25 mouse cellular contexts compared by ENCODE assay signal in the genomic region with DNA sequence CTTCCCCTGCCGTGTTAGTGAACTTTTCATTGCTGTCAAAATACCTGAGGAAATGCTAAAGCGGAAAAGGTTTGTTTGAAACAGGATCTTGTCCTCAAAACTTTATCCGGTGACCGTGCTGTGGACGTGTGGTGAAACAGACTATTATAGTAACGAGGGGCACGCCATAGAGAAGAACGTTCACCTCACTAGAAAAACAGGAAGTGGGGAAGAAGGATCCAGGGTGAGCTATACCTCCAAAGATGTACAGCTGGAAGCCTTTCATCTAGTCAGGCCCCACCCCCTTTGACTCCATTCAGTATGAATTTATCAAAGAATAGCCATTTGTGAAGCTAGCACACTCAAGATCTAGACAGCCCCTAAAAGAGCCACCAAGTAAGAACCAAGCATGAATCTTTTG.
DNase-seq lines count a peak whose midpoint lies in the region; ATAC-seq and TF ChIP-seq lines count a peak whose summit lies in the region.
"Had no signal": no experiment of that assay in that cellular context is flagged by ENCODE, and none has a peak within 500 bp of the region (broad histone marks: within the 10 kb centered on the region; RNA-seq: fewer than 3 reads in every experiment).

No protein-coding gene starts in this region.

- intact Hi-C loops in heart, postnatal 25 days (cut with DNase I): no loop called here

- H3K4me3 ChIP-seq in liver, postnatal 0 days (ENCODE audit: low read depth, low read length): no peak overlapping the region
- H3K4me3 ChIP-seq in neural tube, embryonic 15.5 days (replicated peaks): no peak overlapping the region
- H3K4me3 ChIP-seq: embryonic facial prominence, embryonic 15.5 days; heart, embryonic 12.5 days; hindbrain, embryonic 12.5 days; midbrain, embryonic 10.5 days; stomach, embryonic 15.5 days had no signal

- H3K27me3 ChIP-seq in liver, postnatal 0 days (ENCODE audit: insufficient read depth, low read length): no peaks in the 10 kb centered on the region
- no peaks in the 10 kb centered on the region for H3K27me3 ChIP-seq in neural tube, embryonic 15.5 days (replicated peaks)
- H3K27me3 ChIP-seq: embryonic facial prominence, embryonic 15.5 days; heart, embryonic 12.5 days; hindbrain, embryonic 12.5 days; stomach, embryonic 15.5 days had no signal

- no peak for TF ChIP-seq EP300 in liver, postnatal 0 days (IDR thresholded peaks at IDR 0.05; ENCODE audit: low read depth)

- H3K36me3 ChIP-seq in liver, postnatal 0 days (replicated peaks; ENCODE audit: insufficient read depth, low read length): no peaks in the 10 kb centered on the region
- no peaks in the 10 kb centered on the region for H3K36me3 ChIP-seq in neural tube, embryonic 15.5 days
- H3K36me3 ChIP-seq: embryonic facial prominence, embryonic 15.5 days; heart, embryonic 12.5 days; hindbrain, embryonic 12.5 days; midbrain, embryonic 10.5 days; stomach, embryonic 15.5 days had no signal

- no peak overlapping the region for H3K4me2 ChIP-seq in liver, postnatal 0 days (ENCODE audit: low read depth, low read length)
- H3K4me2 ChIP-seq in neural tube, embryonic 15.5 days: no peak overlapping the region
- H3K4me2 ChIP-seq: embryonic facial prominence, embryonic 15.5 days; heart, embryonic 12.5 days; hindbrain, embryonic 12.5 days; stomach, embryonic 15.5 days had no signal

- 48% methylated on average over 8 of the region's 8 CpGs for WGBS in liver, postnatal 0 days (ENCODE audit: insufficient replicate concordance)
- WGBS in neural tube, embryonic 15.5 days: 88% methylated on average over 8 of the region's 8 CpGs

- no peak overlapping the region for H3K27ac ChIP-seq in liver, postnatal 0 days (ENCODE audit: low read depth)
- H3K27ac ChIP-seq in neural tube, embryonic 15.5 days (replicated peaks): no peak overlapping the region
- H3K27ac ChIP-seq: embryonic facial prominence, embryonic 15.5 days; hindbrain, embryonic 12.5 days; macrophage; midbrain, embryonic 10.5 days; stomach, embryonic 15.5 days had no signal

- no peaks in the 10 kb centered on the region for H3K9me3 ChIP-seq in liver, postnatal 0 days (ENCODE audit: low read length)
- no peaks in the 10 kb centered on the region for H3K9me3 ChIP-seq in neural tube, embryonic 15.5 days (replicated peaks)
- H3K9me3 ChIP-seq: embryonic facial prominence, embryonic 15.5 days; heart, embryonic 12.5 days; hindbrain, embryonic 12.5 days; midbrain, embryonic 10.5 days; stomach, embryonic 15.5 days had no signal

- DNase-seq in spleen, postnatal 36 days (ENCODE audit: low spot score in 2 of 2): peak; percentile 11 to 12
- no peak for DNase-seq in spleen, postnatal 4 days (ENCODE audit: low spot score in 2 of 2)
- peak; percentile 58 to 67 for DNase-seq in thymus, postnatal 10 days (ENCODE audit: low spot score in 2 of 2)
- no peak for DNase-seq in liver, postnatal 0 days
- no peak for DNase-seq in heart, postnatal 25 days (ENCODE audit: low spot score)
- DNase-seq in gastrocnemius, adult 8-10 months (ENCODE audit: low spot score in 2 of 2): no peak
- DNase-seq: adrenal gland, postnatal 25 days; cerebellum, adult 9-10 months; gastrocnemius, postnatal 14 days; heart, adult 18-20 months; heart, postnatal 10 days; kidney, adult 2 months; kidney, postnatal 10 days; right cerebral cortex, postnatal 14 days; spleen, adult 18-20 months had no signal

- ATAC-seq in megakaryocyte progenitor cell, adult 5-6 weeks (replicated peaks; ENCODE audit: poor library complexity): 0 out of 2 replicates have a peak, but pooled peaks have one; percentile 52
- ATAC-seq in liver, postnatal 0 days: no peak
- ATAC-seq in neural tube, embryonic 15.5 days (ENCODE audit: low FRiP score): no peak
- ATAC-seq: forebrain, embryonic 16.5 days; lung, postnatal 0 days had no signal

- TF ChIP-seq CTCF in liver, postnatal 0 days (IDR thresholded peaks at IDR 0.05; ENCODE audit: low read depth): no peak

- H3K4me1 ChIP-seq in liver, postnatal 0 days (ENCODE audit: insufficient read depth): peaks cover 6% of the 10 kb centered on the region; the same call in 1 of the 2 replicates
- peaks cover 8% of the 10 kb centered on the region; the same call in 1 of the 2 replicates for H3K4me1 ChIP-seq in neural tube, embryonic 15.5 days
- H3K4me1 ChIP-seq: hindbrain, embryonic 12.5 days had no signal

- no peak overlapping the region for H3K9ac ChIP-seq in liver, postnatal 0 days (replicated peaks)
- H3K9ac ChIP-seq in neural tube, embryonic 15.5 days (replicated peaks): no peak overlapping the region
- H3K9ac ChIP-seq: embryonic facial prominence, embryonic 15.5 days; heart, embryonic 12.5 days; hindbrain, embryonic 12.5 days; stomach, embryonic 15.5 days had no signal

Comparison
In these comparisons a context has a peak if more than half of its experiments do, and no peak if none do; other contexts are left out.
1. DNase-seq: peak in spleen, postnatal 36 days (2 of 2) and thymus, postnatal 10 days (2 of 2); none in spleen, postnatal 4 days (0 of 2), liver, postnatal 0 days (single experiment), heart, postnatal 25 days (single experiment) and gastrocnemius, adult 8-10 months (0 of 2).